Mouse (Mus musculus) fat pad, adult 2 months (tissue): ENCODE data around the gene Cylc2.

Experiments used
- DNase-seq: peaks from one replicate; pipeline ENCODE4 v3.0.0-alpha.2; 2011; ENCODE audit warnings: low read depth, low spot score; ENCODE audit errors: extremely low read depth

The Cylc2 gene

GRCm38 (mm10) chr4:51216378-51216777 is at the start of gene Cylc2:
TSS of gene Cylc2 (plus strand) at chr4:51216678.
- DNase-seq = no peak
